12 mouse cellular contexts compared by ENCODE assay signal in genomic region chr13:94263943-94264342, GRCm38 (mm10). TPM values are rescaled to one million over a fixed set of nuclear protein-coding genes. Genes with fewer than 3 reads are reported as not detected.
A peak's percentile ranks its signal among the peaks of the same experiment; 100 is the strongest.
DNase-seq lines count a peak whose midpoint lies in the region; ATAC-seq and TF ChIP-seq lines count a peak whose summit lies in the region.
"Had no signal": no experiment of that assay in that cellular context is flagged by ENCODE, and none has a peak within 500 bp of the region (broad histone marks: within the 10 kb centered on the region; RNA-seq: fewer than 3 reads in every experiment).

No protein-coding gene starts in this region.

- no peak overlapping the region for H3K4me3 ChIP-seq in intestine, embryonic 15.5 days (replicated peaks)
- no peak overlapping the region for H3K4me3 ChIP-seq in stomach, postnatal 0 days (ENCODE audit: low read depth, low read length)
- H3K4me3 ChIP-seq: heart, embryonic 13.5 days; limb, embryonic 15.5 days had no signal

- 59% methylated on average over 5 of the region's 5 CpGs for WGBS in intestine, embryonic 15.5 days
- 55% methylated on average over 5 of the region's 5 CpGs for WGBS in stomach, postnatal 0 days

- TF ChIP-seq EP300 in stomach, postnatal 0 days (optimal IDR thresholded peaks at IDR 0.05), result no peak

- DNase-seq in heart, adult 11 months, result peak; percentile 91
- DNase-seq in heart, postnatal 25 days (ENCODE audit: low spot score), result no peak
- DNase-seq in urinary bladder, postnatal 14 days (ENCODE audit: low spot score), result peak; percentile 26
- no peak for DNase-seq in urinary bladder, postnatal 10 days (ENCODE audit: low spot score)
- peak; percentile 39 for DNase-seq in stomach, postnatal 0 days (ENCODE audit: low spot score)
- DNase-seq in ovary, adult 18-20 months (ENCODE audit: low spot score), result no peak
- DNase-seq: right cerebral cortex, postnatal 25 days; thymus, postnatal 14 days had no signal

- TF ChIP-seq CTCF in stomach, postnatal 0 days (IDR thresholded peaks at IDR 0.05; ENCODE audit: low read depth), result no peak

- no peak overlapping the region for H3K4me2 ChIP-seq in intestine, embryonic 15.5 days (replicated peaks)
- H3K4me2 ChIP-seq in stomach, postnatal 0 days (replicated peaks; ENCODE audit: low read depth), result no peak overlapping the region
- H3K4me2 ChIP-seq: heart, embryonic 13.5 days; limb, embryonic 15.5 days had no signal

- peak; percentile 35; the same call in 1 of the 2 replicates for ATAC-seq in intestine, embryonic 15.5 days
- peak; percentile 74 for ATAC-seq in stomach, postnatal 0 days (ENCODE audit: low FRiP score, low TSS enrichment)
- ATAC-seq in CD4-positive, CD25-positive, alpha-beta regulatory T cell, adult 4 months, result no peak

- H3K9me3 ChIP-seq in intestine, embryonic 15.5 days, result no peaks in the 10 kb centered on the region
- no peaks in the 10 kb centered on the region for H3K9me3 ChIP-seq in stomach, postnatal 0 days (ENCODE audit: control insufficient read depth, low read length)
- H3K9me3 ChIP-seq: heart, embryonic 13.5 days; limb, embryonic 15.5 days had no signal

- H3K27ac ChIP-seq in intestine, embryonic 15.5 days, result no peak overlapping the region
- H3K27ac ChIP-seq in stomach, postnatal 0 days (replicated peaks), result no peak overlapping the region
- H3K27ac ChIP-seq: heart, embryonic 13.5 days; limb, embryonic 15.5 days had no signal

- intact Hi-C loops in heart, postnatal 25 days (cut with DNase I), result loop anchor here (2.0 kb wide), 1 partner anchor 19 kb away; no protein-coding TSS in a partner anchor

- H3K36me3 ChIP-seq in intestine, embryonic 15.5 days, result no peaks in the 10 kb centered on the region
- H3K36me3 ChIP-seq in stomach, postnatal 0 days (ENCODE audit: control insufficient read depth, insufficient read depth, low read length), result no peaks in the 10 kb centered on the region
- H3K36me3 ChIP-seq: heart, embryonic 13.5 days; limb, embryonic 15.5 days had no signal

- no peak overlapping the region for H3K9ac ChIP-seq in intestine, embryonic 15.5 days
- H3K9ac ChIP-seq in stomach, postnatal 0 days (ENCODE audit: low read length), result no peak overlapping the region
- H3K9ac ChIP-seq: heart, embryonic 13.5 days; limb, embryonic 15.5 days had no signal

- H3K27me3 ChIP-seq in intestine, embryonic 15.5 days (replicated peaks), result no peaks in the 10 kb centered on the region
- H3K27me3 ChIP-seq in stomach, postnatal 0 days (ENCODE audit: control insufficient read depth, insufficient read depth, low read length), result no peaks in the 10 kb centered on the region
- H3K27me3 ChIP-seq: heart, embryonic 13.5 days; limb, embryonic 15.5 days had no signal

- peaks cover 6% of the 10 kb centered on the region; the same call in 1 of the 2 replicates for H3K4me1 ChIP-seq in intestine, embryonic 15.5 days (replicated peaks)
- no peaks in the 10 kb centered on the region for H3K4me1 ChIP-seq in stomach, postnatal 0 days (replicated peaks; ENCODE audit: control insufficient read depth, insufficient read depth)
- H3K4me1 ChIP-seq: limb, embryonic 15.5 days had no signal

RNA-seq across cellular contexts. Expression of gene Scamp1, which starts 21.7 kb away (rescaled TPM):
- total RNA-seq in heart, postnatal 25 days (2021), result 10 to 100 TPM; 27.3 to 34.0 TPM
- polyA plus RNA-seq in intestine, embryonic 15.5 days (2015; fragmentation: Nextera tagmentation; extraction: Ambion mirVana), result 29.1 and 29.3 TPM in 2 replicates
- polyA plus RNA-seq in stomach, postnatal 0 days (2015; fragmentation: Nextera tagmentation; extraction: Ambion mirVana), result 33.8 and 34.7 TPM in 2 replicates
- polyA plus RNA-seq in CD4-positive, CD25-positive, alpha-beta regulatory T cell, adult 4 months (2017; shearing (Covaris generic)), result 1 to 10 TPM; 2.5 to 3.0 TPM

Comparison
In these comparisons a context has a peak if more than half of its experiments do, and no peak if none do; other contexts are left out.
1. DNase-seq: peak in heart, adult 11 months (single experiment), urinary bladder, postnatal 14 days (single experiment) and stomach, postnatal 0 days (single experiment); none in heart, postnatal 25 days (single experiment), urinary bladder, postnatal 10 days (single experiment) and ovary, adult 18-20 months (single experiment).